Mouse (Mus musculus) embryo, embryonic 9.5 days (tissue): ENCODE results near the gene Cntnap5b.
A peak's percentile ranks its signal among the peaks of the same experiment; 100 is the strongest.

ENCODE experiments used
- DNase-seq: peaks from one replicate; pipeline ENCODE4 v3.0.0-alpha.2; 2017; ENCODE audit errors: extremely low spot score

The Cntnap5b gene

GRCm38 (mm10) chr1:100171566-100171965 is 399.0 kb downstream of the Cntnap5b start:
- DNase-seq: no peak

- peak; percentile 92 for DNase-seq
Measured at GRCm38 (mm10) chr1:100180050-100180449, 407.5 kb downstream of the Cntnap5b start.

GRCm38 (mm10) chr1:100231980-100232608 is 459.5 kb downstream of the Cntnap5b start:
- DNase-seq: peak; percentile 49

DNA sequence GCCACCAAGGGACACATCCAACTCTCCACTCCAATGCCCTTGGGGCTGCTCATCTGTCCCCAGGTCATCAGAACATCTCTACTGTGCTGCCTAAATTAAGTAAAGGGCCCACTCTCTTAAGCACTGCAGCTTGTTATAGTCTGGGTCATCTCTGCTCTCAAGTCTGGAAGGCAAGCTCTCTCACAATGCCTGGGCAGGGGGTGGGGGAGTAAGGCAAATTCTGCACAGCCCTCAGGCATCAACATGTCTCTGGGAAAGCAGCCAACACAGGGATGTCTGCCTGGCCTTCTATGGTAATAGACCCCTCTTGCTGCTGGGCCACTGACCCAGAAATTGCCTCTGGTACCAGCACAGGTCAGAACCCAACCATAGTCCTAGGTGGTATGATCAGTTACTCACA is 479.4 kb downstream of the Cntnap5b start:
- no peak for DNase-seq

DNA sequence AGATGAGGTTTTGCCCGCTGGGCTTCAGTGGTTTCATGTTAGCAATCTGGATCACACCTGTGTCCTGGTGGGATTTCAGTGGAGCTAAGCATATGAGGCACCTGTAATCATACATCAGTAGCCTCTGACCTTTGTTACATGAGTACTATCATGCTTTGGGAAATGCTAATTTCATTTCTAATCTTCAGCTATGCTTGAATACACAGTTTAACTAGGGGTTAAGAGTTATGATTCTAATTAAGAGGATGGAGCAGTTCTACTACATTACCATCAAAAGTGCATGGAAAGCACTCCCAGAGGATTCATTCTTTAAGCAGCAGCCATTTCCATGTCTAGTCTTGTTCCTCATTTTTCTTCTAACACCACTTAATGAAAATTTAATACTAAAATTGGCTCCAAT is 538.1 kb downstream of the Cntnap5b start:
- no peak for DNase-seq

- no peak for DNase-seq
Measured at GRCm38 (mm10) chr1:100331066-100331465, 558.5 kb downstream of the Cntnap5b start.

DNA sequence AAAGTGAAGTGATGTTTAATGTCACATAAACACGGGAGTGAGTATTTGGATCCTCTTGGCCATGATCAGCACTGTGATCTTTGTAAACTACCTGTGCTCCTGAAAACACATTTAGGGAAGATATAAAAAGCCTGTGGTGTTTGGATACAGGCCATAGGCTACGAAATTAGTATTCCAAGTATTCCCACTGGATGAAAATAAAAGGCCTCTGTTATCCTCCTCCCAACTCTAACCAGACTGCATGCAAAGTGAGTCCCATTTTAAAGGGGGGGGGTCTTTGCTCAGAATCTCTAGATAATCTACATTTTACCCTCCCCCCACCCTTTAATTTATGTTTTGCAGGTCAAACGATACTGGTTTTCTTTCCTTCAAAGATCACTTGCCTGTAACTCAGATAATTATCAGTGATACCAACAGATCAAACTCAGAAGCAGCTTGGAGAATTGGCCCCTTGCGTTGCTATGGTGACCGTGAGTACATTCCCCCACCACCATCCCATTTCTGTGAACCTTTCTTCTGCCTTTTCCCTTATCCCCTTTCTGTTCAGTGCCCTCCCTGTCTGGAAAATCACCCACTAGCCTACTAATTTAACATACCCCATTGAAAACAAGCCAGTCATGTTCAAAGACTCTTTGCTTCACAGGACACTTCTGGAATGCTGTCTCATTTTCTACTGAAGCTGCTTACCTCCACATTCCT is 597.0 kb downstream of the Cntnap5b start:
- no peak for DNase-seq

DNA sequence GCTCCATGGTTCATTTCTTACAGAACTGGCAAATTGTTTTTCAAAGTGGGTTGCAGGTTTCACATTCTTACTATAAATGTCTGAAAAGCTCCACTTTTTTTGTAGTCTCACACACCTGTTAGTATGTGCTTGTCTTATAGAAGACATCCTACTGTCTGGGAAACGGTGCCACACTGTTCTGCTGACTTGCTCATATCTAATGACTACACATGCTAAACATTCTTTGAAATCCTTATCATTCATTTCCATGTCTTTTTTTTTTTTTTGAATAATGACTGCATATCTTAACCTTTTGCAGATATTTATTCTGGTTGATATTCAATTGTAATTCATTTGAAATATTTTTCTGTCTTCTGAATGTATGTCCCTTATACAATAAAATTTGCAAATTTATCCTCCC is 613.7 kb downstream of the Cntnap5b start:
- no peak for DNase-seq

GRCm38 (mm10) chr1:100394034-100394433 is 621.5 kb downstream of the Cntnap5b start:
- no peak for DNase-seq

DNA sequence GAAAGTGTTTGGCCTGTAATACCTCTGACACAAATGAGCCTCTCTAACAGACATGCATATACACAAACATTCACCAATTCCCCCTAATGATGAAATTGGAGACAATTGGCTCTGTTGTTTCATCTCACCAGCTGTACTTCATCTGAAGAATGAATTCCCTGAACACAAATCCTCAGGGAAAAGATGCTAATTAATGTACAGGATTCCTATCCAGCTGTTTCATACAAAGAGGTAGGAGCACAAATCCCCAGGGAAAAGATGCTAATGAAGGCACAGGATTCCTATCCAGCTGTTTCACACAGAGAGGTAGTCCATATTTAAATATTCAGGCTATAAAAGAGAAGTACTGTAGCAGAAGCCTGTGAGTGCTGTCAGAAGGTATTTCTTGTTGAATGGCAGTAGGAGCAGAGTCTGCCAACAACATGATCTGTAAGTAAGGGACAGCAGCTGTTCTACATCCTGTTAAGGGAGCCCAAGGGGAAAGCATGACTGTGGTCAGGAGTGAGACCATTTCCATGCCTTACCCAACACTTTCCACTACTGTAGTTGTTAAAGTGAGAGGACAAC is 644.2 kb downstream of the Cntnap5b start:
- no peak for DNase-seq

GRCm38 (mm10) chr1:100430038-100430774 is 657.6 kb downstream of the Cntnap5b start:
- DNase-seq: no peak

DNA sequence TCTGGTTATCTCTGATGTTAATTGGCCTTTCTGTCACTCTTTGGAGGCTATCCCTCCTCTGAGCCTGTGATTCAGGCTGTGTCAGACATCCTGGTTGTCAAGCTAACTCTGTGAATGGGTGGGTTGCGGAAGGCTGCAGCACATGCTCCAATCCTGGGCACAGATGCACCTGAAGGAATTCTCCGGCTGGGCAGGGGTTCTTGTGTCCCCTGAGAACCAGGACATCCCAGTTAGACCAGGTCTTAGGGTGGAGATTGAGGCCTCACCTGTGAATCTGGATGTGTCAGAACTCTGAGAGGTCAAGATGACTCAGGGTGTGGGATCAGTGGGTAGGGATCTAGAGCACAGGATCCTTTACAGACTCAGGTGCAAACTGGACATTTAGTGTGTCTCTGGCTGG is 691.3 kb downstream of the Cntnap5b start:
- no peak for DNase-seq

DNA sequence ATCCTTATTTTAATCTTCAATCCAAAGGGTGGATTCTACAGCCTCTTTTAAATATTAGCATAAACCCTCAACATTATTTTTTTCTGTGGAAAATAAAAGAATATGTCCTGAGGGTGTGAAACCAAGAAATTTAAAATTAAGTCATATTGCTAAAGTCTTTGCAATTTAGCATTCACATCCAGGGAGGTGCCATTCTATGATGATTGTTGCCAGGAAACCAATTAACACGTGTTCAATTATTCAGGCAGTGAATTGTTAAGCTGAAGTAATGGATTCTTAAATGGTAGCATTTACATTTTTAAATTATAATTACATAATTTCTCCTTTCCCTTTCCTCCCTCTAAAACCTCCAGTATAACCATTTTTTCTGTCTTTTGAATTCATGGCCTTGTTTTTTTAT is 692.7 kb downstream of the Cntnap5b start:
- DNase-seq: no peak

DNA sequence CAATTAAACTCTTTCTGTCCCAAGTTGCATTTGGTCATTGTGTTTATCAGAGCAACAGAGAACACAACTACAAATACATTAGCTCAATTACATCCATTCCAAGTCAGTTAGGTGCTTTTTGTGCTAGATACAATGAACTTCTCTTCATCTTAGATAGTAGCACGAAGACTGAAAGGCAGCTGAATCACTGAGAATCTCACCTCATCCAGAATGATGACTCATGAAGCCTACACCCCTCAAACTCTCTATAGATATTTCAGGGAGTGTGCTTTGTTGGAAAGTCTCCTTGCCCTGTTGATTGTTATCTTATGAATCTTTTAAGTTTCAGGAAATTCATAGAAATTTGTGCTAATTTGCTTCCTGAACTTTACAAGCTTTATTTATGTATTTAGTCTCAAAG is 695.0 kb downstream of the Cntnap5b start:
- no peak for DNase-seq

DNA sequence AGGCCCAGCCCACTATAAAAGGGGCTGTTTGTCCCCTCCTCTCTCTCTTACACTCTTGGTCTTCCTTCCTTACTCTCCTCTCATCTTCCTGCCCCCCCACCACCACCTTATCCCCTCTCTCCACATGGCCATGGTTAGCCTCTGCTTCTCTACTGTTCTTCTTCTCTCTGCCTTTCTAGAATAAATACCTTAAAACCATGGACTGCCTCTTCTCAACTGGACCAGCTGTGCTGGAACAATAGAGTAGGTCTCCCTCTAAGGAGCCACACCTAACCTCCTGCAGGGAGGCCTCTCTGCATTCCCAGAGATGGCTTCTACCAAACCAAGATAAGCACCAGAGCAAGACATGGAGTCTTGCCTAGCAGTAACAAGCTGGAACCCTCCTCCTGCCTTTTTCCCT is 737.3 kb downstream of the Cntnap5b start:
- no peak for DNase-seq
